Mouse (Mus musculus) cortical plate, adult 2 months (tissue): Measurements from ENCODE around the gene Tmem204. TPM values are rescaled to one million over a fixed set of nuclear protein-coding genes. Genes with fewer than 3 reads are reported as not detected.

Experiments
- H3K27ac ChIP-seq: fragments of 200-500 bp; 2 replicates; pipeline ENCODE4 v1.5.1; 2012; ENCODE audit warnings: low read length, control low read depth, inconsistent platforms; ENCODE audit not compliant: insufficient read depth
- H3K4me1 ChIP-seq: fragments of 200-500 bp; 2 replicates; pipeline ENCODE4 v1.6.1; 2011; ENCODE audit warnings: low read length; ENCODE audit not compliant: control insufficient read depth, insufficient read depth
- H3K4me3 ChIP-seq: fragments of 200-500 bp; 2 replicates; pipeline ENCODE4 v1.5.1; 2011; ENCODE audit warnings: mild to moderate bottlenecking, low read length, control low read depth; ENCODE audit not compliant: insufficient read depth
- CTCF ChIP-seq: fragments of 200-500 bp; IDR thresholded peaks from 2 replicates; pipeline ENCODE4 v1.5.1; 2011; ENCODE audit warnings: mild to moderate bottlenecking, control low read depth, low read length; ENCODE audit not compliant: insufficient read depth; ENCODE audit errors: extremely low read depth
- POLR2A ChIP-seq: fragments of 200-500 bp; IDR thresholded peaks from 2 replicates; pipeline ENCODE4 v1.6.1; 2011; ENCODE audit warnings: mild to moderate bottlenecking, low read length, control low read depth; ENCODE audit not compliant: insufficient read depth; ENCODE audit errors: extremely low read depth
- polyA plus RNA-seq: library from polyadenylated mRNA; depleted of rRNA; stranded (reverse); fragments of >200 nt; gene quantifications from 2 replicates; pipeline ENCODE4 v1.2.3, GENCODE M21; 2012

Gene Tmem204
- polyA plus RNA-seq, 1 experiment, result 17.8 TPM

- TF ChIP-seq POLR2A, result no peak
- TF ChIP-seq CTCF, result no peak
- peaks cover 13% of the 10 kb centered on the region; the same call in 1 of the 2 replicates for H3K4me1 ChIP-seq
- H3K27ac ChIP-seq, result no peak overlapping the region
- no peak overlapping the region for H3K4me3 ChIP-seq
Observed at GRCm38 (mm10) chr17:25112423-25112810, 29.0 kb upstream of the Tmem204 start.

GRCm38 (mm10) chr17:25111739-25112422, 28.5 kb upstream of the Tmem204 start:
- peaks cover 13% of the 10 kb centered on the region; the same call in 1 of the 2 replicates for H3K4me1 ChIP-seq
- no peak overlapping the region for H3K4me3 ChIP-seq
- H3K27ac ChIP-seq, result no peak overlapping the region
- TF ChIP-seq POLR2A (no peak), CTCF (no peak)

- Histone ChIP-seq H3K27ac (no peak overlapping the region), H3K4me3 (no peak overlapping the region)
- no peak for TF ChIP-seq CTCF
- no peak for TF ChIP-seq POLR2A
Observed at GRCm38 (mm10) chr17:25111220-25111619, 27.8 kb upstream of the Tmem204 start.

GRCm38 (mm10) chr17:25110590-25110989, 27.2 kb upstream of the Tmem204 start:
- H3K4me1 ChIP-seq, result peaks cover 11% of the 10 kb centered on the region; the same call in 1 of the 2 replicates
- no peak for TF ChIP-seq POLR2A
- TF ChIP-seq CTCF, result no peak
- no peak overlapping the region for H3K4me3 ChIP-seq
- no peak overlapping the region for H3K27ac ChIP-seq

More at GRCm38 (mm10) chr17:25111220-25111619, 27.8 kb upstream of the Tmem204 start:
- peaks cover 13% of the 10 kb centered on the region; the same call in 1 of the 2 replicates for H3K4me1 ChIP-seq

GRCm38 (mm10) chr17:25109578-25109977, 26.2 kb upstream of the Tmem204 start:
- H3K4me1 ChIP-seq, result peaks cover 6% of the 10 kb centered on the region; the same call in 1 of the 2 replicates
- TF ChIP-seq CTCF, result peak; percentile 34; the same call in 1 of the 2 replicates
- TF ChIP-seq POLR2A, result no peak
- no peak overlapping the region for H3K27ac ChIP-seq
- H3K4me3 ChIP-seq, result no peak overlapping the region

GRCm38 (mm10) chr17:25107786-25108185, 24.4 kb upstream of the Tmem204 start:
- TF ChIP-seq POLR2A, result no peak
- no peak for TF ChIP-seq CTCF
- Histone ChIP-seq H3K4me3 (no peak overlapping the region), H3K27ac (no peak overlapping the region), H3K4me1 (peaks cover 6% of the 10 kb centered on the region; the same call in 1 of the 2 replicates)

- Histone ChIP-seq H3K4me3 (no peak overlapping the region), H3K4me1 (no peaks in the 10 kb centered on the region), H3K27ac (no peak overlapping the region)
- TF ChIP-seq POLR2A (no peak), CTCF (no peak)
Observed at GRCm38 (mm10) chr17:25101338-25101737, 17.9 kb upstream of the Tmem204 start.

- H3K4me3 ChIP-seq, result no peak overlapping the region
- no peak for TF ChIP-seq POLR2A
- TF ChIP-seq CTCF, result no peak
- H3K4me1 ChIP-seq, result no peaks in the 10 kb centered on the region
- H3K27ac ChIP-seq, result no peak overlapping the region
Observed at GRCm38 (mm10) chr17:25100052-25100451, 16.7 kb upstream of the Tmem204 start.

- Histone ChIP-seq H3K4me3 (no peak overlapping the region), H3K4me1 (no peaks in the 10 kb centered on the region), H3K27ac (no peak overlapping the region)
- TF ChIP-seq POLR2A (no peak), CTCF (no peak)
Observed at GRCm38 (mm10) chr17:25096221-25096620, 12.8 kb upstream of the Tmem204 start.

- Histone ChIP-seq H3K4me1 (no peaks in the 10 kb centered on the region), H3K27ac (no peak overlapping the region), H3K4me3 (no peak overlapping the region)
- TF ChIP-seq POLR2A (no peak), CTCF (no peak)
Observed at GRCm38 (mm10) chr17:25090450-25090849, 7.1 kb upstream of the Tmem204 start.
